Mouse (Mus musculus) heart, adult 11 months (tissue): Measurements from ENCODE around the gene Fancg.

Source experiments
- DNase-seq: peaks from one replicate; pipeline ENCODE4 v3.0.0; 2022

The Fancg gene

DNA sequence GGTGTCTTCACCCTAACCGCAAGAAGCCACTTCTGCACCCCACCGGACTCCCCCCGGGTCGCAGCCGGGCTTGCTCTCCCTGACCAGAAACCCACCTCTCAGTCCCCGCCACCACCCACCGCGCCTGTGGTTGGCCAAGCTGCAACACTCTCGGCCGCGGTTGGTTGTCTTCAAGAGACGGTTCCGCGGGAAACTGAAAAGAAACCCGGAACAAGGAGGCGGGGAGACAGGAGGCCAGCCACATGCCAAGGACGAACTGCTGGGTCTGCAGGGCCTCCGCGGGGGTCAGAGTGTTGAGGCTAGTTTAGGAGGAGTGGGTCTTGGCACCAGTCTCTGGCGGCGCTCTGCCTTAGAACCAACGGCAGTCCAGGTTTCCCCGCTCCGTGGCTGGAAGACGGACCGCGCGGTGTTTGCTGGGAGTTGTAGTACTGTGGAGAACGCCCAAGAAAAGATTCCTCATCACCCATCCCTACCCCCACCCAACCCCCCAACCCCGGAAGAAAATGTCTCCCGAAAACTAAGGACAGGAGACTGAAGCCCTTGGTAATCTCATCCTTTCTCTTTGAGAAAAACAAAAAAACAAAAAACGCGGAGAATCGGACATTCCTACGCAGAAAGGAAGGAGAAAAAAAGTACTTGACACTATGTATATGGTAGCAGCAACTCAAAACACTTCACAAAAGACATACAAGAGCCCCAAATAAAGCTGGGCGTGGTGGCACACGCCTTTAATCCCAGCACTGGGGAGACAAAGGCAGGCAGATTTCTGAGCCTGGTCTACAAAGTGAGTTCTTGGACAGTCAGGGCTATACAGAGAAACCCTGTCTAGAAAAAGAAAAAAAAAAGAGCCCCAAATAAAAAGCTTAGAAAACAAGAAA lies at the start of gene Fancg:
Gene Fancg (minus strand): TSS at position 346 of the 878 bp plus-strand sequence.
- DNase-seq: peak; percentile 99

DNA sequence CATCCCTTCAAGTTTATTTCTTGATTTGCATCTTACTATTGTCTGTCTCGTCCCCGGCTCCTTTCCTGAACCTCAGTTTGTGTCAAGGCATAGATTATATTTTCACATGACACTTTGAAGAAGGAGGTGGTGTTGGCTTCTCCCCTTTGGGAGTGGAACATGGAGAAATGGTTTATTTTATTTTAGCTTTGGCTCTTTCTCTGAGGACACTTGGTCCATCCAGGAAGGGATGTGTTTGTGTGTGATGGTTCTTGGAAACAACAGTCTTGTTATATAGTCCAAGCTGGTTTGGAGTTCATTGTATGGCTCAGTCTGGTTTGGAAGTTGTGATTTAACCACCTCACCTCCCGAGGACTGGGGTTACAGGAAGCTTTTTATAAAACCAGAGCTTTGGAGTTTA lies 49.4 kb upstream of the Fancg start:
- no peak for DNase-seq

GRCm38 (mm10) chr4:43058753-43059654 lies 48.7 kb upstream of the Fancg start, which contains the start of gene Unc13b:
Unc13b (plus strand) TSS chr4:43058953.
- DNase-seq: peak; percentile 99

DNA sequence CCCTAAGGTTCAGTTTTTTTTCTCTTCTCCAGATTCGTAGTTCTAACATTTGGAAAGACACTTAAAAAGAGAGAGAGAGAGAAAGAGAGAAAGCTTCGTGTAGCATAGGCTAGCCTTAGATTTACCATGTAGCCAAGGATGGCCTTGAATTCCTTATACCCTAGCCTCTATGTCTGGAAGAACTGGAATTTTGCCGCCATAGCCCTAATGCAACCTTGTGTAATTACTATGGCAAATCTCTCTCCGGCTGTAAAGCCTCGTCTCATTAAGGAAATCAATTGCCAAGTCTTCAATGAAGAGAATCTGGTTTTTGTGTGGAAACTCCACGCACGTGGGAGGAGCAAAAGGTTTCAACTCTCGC lies 48.1 kb upstream of the Fancg start:
- DNase-seq: no peak

- DNase-seq: peak; percentile 96
These were observed 47.3 kb upstream of the Fancg start for GRCm38 (mm10) chr4:43057654-43058053.

DNA sequence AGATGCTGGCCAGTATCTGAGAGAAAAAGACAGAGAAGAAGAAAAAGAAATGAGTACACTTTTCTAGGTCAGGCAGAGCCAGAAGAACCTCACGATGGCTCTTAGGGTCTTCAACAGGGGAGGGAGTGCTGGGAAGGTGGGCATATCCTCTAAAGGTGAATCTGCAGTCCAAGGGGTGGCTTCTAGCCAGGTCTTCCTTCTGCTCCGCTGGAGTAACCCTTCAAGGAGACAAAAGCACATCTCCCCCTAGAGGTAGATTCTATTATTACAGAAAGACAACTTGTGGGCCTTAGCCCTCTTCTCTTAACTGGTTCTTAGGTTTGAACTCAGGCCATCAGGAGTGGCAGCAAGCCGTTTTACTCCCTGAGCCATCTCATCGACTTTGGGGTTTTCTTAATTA lies 42.3 kb upstream of the Fancg start:
- DNase-seq: peak; percentile 89

GRCm38 (mm10) chr4:43047231-43047630 lies 36.9 kb upstream of the Fancg start:
- peak; percentile 97 for DNase-seq

- DNase-seq: peak; percentile 79
These were observed 36.3 kb upstream of the Fancg start for GRCm38 (mm10) chr4:43046607-43047006.

- DNase-seq: peak; percentile 100
These were observed 35.5 kb upstream of the Fancg start, which contains the start of gene Fam214b for GRCm38 (mm10) chr4:43045659-43046302. Fam214b (minus strand) TSS chr4:43046220.

GRCm38 (mm10) chr4:43045285-43045658 lies 35.0 kb upstream of the Fancg start:
- no peak for DNase-seq

- peak; percentile 99 for DNase-seq
These were observed 34.4 kb upstream of the Fancg start for GRCm38 (mm10) chr4:43044673-43045072.

GRCm38 (mm10) chr4:43043644-43044357 lies 33.5 kb upstream of the Fancg start:
- peak; percentile 99 for DNase-seq

DNA sequence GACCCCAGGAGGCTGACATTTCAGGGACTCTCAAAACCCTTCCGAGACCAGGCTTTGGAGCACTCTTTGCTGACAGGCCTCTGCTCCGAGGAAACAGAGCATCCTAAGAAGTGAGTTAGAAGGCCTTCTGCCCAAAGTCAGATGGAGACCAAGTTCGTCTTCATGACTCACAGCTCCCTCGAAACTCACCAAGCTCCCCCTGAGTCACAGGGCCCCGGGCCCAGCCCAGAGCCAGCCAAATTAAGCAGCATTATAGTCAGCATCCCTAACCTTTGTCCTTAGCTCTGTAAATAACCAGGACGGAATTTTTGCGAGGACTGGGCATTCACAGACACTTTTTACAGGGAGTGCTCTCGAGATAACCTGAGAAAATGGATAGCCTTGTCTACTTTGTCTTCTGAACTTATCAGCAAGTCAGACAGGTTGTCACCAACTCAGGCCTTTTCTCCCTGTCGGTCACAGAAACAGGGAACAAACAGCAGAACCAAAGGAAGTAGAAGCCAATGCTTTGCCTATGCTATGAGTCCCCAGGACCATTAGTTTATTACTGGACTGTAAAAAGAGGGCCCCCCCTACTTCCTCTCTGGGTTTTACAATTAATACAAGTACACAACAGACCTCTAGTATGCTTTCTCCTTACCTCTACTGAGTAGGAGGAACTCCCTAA lies 30.7 kb upstream of the Fancg start:
- peak; percentile 91 for DNase-seq

DNA sequence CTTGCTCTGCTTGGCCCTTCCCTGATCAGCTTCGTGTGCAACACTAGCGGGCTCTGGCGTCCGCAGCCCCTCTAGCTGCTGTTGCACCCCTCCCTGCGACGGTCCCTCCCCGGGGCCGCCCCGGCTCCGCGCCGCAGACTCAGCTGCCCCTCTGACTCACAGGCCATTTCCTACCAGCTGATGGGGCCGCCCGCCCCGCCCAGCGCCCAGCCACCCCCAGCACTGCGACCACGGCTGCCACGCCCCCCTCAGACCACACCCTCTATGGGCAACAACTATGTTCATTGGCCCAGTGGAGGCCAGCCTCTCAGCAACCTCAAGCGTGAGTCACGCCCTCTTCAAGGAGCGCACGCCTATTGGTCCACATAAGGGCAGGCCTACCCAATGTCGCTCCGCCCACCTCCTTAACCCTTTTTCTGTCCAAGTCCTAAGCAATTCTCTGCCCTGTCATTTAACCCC lies 29.8 kb upstream of the Fancg start:
- DNase-seq: peak; percentile 100

- DNase-seq: no peak
These were observed 29.3 kb upstream of the Fancg start for GRCm38 (mm10) chr4:43039609-43040008.

- DNase-seq: peak; percentile 97
These were observed 28.5 kb upstream of the Fancg start for GRCm38 (mm10) chr4:43038567-43039495.

DNA sequence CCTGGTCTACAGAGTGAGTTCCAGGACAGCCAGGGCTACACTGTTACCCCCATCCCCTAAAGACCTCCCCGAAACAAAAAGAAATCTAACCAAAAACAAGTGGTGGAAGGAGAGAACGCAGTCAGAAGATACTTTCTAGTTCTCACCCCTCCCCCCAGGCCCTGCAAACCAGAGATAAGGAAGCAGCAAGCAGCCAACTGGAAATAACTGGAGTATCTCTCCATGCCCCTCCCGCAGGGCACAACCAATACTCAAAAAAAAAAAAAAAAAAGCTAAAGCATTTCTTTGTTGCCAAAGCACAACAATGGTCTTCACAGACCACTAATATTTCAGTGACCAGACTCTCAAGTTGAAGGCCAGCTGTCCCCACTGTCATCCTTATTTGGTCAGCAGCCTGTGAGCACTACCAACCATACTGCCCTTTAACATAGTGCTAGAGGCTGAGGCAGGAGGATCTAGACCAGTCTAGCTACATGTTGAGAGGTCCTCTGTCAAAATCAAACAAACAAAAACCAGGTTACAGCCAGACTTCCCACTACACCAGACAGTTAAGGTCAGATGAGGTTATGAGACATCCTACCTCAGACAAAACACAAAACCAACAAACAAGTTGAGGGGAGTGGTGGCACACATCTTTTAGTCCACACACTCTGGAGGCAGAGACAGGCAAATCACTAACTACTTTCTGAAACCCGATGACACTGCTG lies 27.7 kb upstream of the Fancg start:
- peak; percentile 85 for DNase-seq

GRCm38 (mm10) chr4:43036356-43036755 lies 26.1 kb upstream of the Fancg start:
- DNase-seq: peak; percentile 94

GRCm38 (mm10) chr4:43035851-43036250 lies 25.5 kb upstream of the Fancg start:
- peak; percentile 92 for DNase-seq

- DNase-seq: peak; percentile 87
These were observed 23.2 kb upstream of the Fancg start for GRCm38 (mm10) chr4:43033481-43033880.
